Mouse (Mus musculus): ENCODE measurements at regions not wholly inside any gene's neighbourhood (a gene's known extent, or its start where the extent isn't known, plus 50 kb on each side); places are given as distances from the start of the nearest gene placed in this dataset.

DNA sequence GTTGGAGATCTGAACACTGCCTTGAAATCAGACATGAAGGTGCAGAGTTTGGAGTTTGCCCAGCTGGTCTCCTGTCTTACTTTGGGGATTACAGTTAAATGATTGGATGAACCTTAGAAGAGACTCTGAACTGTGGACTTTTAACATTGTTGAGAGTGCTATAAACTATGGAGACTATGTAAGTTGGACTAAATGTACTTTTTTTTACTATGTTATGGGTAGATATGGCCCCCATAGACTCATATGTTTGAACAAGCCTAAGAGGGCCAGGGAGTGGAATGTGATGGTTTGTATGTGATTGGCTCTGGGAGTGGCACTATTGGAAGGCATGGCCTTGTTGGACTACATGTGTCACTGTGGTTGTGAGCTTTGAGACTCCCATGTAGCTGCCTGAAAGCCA is 53.8 kb upstream of the Tmem92 start:
- TF ChIP-seq CTCF (IDR thresholded peaks at IDR 0.05; ENCODE audit: control insufficient read depth, insufficient read depth, insufficient read length): no peak
- no peak for TF ChIP-seq USF1 (IDR thresholded peaks at IDR 0.05; ENCODE audit: low read depth)
- no peak for TF ChIP-seq FOSL1 (IDR thresholded peaks at IDR 0.05; ENCODE audit: insufficient read depth, low read length, poor library complexity, severe bottlenecking)
- TF ChIP-seq MYOG (IDR thresholded peaks at IDR 0.05; ENCODE audit: control insufficient read depth, extremely low read depth, insufficient read length): no peak

Data from C2C12 (cell line).